Mouse (Mus musculus): ENCODE data around the gene RPS10-NUDT3.

The RPS10-NUDT3 gene

GRCm38 (mm10) chr17:27634871-27635574 lies at the start of gene RPS10-NUDT3:
RPS10-NUDT3 (minus strand) TSS chr17:27635222.
- DNase-seq (ENCODE audit: low spot score): peak; percentile 90

GRCm38 (mm10) chr17:27678924-27679813 lies 44.1 kb upstream of the RPS10-NUDT3 start:
- DNase-seq (ENCODE audit: low spot score): no peak

GRCm38 (mm10) chr17:27677756-27678155 lies 42.7 kb upstream of the RPS10-NUDT3 start:
- DNase-seq (ENCODE audit: low spot score): no peak

DNA sequence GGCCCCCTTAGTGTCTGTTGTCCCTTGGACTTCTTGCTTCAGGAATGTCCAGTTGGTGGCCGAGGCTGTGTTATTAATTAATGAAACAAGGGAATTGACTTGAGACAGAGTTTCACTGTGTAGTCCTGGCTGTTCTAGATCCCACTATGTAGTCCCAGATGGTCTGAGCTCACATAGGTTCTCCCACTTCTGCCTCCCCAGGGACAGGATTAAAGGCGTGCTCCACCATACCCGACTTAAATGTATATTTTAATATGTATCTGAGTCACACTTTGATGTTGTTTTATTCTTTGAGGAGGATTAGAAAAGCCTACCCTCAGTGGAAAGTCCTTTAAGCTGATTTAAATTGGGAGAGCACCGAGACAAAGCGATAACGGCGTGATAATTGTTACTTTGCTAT lies 41.2 kb upstream of the RPS10-NUDT3 start:
- DNase-seq (ENCODE audit: low spot score): no peak

DNA sequence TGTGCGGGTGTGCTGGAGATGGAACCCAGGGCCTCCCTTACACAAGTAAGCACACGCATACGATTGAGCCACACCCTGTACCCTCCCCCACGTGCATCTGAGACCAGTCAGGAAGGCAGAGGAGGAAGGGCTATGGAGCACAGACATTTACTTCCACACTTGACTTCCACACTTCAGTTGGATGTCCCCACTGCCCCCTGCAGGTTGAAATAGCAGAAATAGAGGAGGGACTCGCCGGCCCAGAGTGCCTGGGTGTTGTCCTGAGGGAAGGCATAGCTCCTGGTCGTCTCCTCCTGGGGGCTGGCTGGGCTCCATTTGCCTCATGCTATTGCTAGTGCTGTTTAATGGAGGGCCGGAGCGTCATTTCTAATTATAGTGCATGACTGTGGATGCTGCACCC lies 40.4 kb upstream of the RPS10-NUDT3 start:
- DNase-seq (ENCODE audit: low spot score): no peak

GRCm38 (mm10) chr17:27673945-27674344 lies 38.9 kb upstream of the RPS10-NUDT3 start:
- no peak for DNase-seq (ENCODE audit: low spot score)

DNA sequence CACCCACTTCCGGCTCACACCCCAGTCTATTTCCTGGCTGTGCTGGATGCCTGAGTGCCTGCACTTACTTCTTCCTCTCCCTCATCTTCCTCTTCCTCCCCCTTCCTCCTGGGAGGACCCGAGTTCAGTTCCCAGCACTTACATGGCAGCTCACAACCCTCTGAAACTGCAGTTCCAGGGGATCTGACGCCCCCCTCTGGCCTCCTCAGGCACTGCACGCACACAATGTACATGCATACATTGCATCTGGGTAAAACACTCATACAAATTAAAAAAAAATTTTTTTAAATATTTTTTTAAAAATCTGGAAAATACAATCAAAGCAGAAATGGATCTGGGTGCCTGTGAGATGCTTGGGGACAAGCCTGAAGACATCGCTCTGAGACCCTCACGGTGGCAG lies 36.7 kb upstream of the RPS10-NUDT3 start:
- DNase-seq (ENCODE audit: low spot score): no peak

DNA sequence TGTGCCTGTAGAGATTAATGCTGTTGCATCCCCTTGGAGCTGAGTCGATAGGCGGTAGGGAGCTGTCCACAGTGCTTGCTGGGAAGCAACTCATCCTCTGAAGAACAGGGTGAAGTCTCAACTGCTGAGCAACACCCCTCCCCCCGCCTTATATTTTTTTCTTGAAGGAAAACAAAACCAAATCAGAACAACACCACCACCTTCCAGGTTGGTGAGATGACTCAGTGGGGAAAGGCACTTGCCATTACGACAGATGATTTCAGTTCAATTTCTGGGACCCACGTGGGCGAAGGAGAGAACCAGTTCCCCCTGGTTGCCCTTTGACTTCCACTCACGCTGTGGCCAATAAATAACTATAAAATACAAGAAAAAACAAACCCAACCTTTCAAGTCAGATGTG lies 23.7 kb upstream of the RPS10-NUDT3 start:
- DNase-seq (ENCODE audit: low spot score): no peak

DNA sequence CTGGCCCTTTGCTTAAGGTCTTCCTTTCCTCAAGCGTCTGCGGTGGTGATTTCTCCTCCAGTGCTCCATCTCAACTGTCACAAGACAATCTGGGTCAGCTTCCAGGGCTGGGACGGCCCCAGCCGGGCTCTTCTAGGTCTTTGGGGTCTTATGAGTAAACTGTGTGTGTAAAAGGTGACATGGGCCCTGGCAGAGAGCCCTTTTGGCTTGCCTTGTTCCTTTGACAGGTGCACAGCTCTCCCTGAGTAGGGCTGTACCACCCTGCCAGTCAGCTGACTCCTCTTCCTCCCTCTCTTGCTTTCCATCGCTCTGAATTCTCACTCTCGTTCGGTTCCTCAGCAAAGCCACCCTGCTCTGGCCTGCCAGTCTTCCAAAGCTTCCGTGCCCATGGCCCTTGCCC lies 22.1 kb upstream of the RPS10-NUDT3 start:
- DNase-seq (ENCODE audit: low spot score): no peak

- DNase-seq (ENCODE audit: low spot score): no peak
These were observed 21.4 kb upstream of the RPS10-NUDT3 start for GRCm38 (mm10) chr17:27656414-27656813.

DNA sequence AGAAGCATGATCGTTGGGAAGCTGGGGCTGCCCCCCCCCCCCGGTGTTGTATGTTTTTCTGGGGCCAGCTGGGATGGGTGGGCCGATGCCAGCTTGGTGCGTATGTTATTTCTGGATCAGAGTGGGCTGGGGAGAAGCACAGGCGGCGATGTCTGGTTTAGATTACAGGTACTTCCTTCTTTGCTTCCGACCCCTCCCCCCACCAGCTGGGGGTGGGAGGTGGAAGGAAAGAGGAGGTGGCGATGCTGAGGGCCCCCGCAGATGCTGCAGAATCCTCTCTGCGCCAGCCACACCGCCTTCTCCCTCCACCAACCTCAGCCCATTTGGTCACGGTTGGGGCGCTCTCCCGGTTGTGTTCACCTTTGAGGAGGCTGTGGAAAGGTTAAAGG lies 21.0 kb upstream of the RPS10-NUDT3 start:
- no peak for DNase-seq (ENCODE audit: low spot score)

GRCm38 (mm10) chr17:27655089-27656010 lies 20.3 kb upstream of the RPS10-NUDT3 start, which contains the start of gene Pacsin1:
Pacsin1 (plus strand) TSS chr17:27655509.
- peak; percentile 24 for DNase-seq (ENCODE audit: low spot score)

DNA sequence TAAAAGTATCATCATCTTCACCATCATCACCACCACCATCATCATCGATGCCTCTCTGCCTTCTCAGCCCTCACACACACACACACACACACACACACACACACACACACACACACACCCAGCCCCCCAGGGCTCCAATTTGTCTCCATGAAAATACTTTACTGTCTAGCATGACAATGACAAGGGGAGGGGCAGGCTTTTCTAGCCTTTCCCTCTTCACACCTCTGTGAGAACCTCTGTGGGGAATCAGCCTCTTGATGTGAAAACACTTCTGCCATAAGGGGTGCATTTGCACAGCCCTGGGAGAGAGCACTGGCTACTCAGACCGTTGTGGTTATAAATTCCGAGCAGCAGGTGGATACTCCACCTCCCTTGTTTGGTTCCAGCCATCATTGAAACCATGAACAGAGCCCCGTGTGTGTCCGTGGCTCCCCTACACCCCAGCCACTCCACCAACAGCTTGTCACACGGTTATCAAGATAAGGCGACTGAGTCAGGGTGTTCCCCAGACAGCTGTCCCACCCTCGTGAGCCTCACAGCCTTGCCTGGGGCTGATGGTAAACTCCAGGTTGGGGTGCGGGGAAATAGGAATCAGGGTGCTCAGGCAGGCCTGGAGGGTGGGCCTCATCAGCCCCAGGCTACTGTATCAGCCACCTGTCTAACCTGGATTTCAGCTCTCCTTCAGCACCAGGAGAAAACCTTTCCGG lies 18.4 kb upstream of the RPS10-NUDT3 start:
- no peak for DNase-seq (ENCODE audit: low spot score)

- no peak for DNase-seq (ENCODE audit: low spot score)
These were observed 17.2 kb upstream of the RPS10-NUDT3 start for GRCm38 (mm10) chr17:27652046-27652790.

- no peak for DNase-seq (ENCODE audit: low spot score)
These were observed 15.6 kb upstream of the RPS10-NUDT3 start for GRCm38 (mm10) chr17:27650586-27650985.

- DNase-seq (ENCODE audit: low spot score): peak; percentile 59
These were observed 15.1 kb upstream of the RPS10-NUDT3 start for GRCm38 (mm10) chr17:27650160-27650559.

DNA sequence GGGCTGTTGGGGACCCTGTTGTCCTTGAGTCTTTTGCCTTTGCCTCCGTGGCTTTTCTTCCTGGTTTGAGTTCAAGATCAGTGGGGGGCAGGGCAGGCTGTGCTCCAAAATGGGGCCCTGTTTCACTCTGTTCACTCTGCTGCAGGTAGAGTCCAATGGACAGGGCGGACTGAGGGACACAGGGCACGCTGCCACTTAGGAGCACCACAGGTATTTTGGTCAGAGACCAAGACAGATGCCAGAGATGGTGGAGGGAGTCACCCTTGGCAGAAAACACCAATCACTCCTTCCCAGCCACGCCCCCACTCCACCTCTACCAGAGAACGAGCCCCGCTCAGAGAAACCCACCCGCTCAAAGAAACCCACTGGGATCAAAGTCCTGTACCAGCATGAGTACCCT lies 10.8 kb upstream of the RPS10-NUDT3 start:
- DNase-seq (ENCODE audit: low spot score): no peak

GRCm38 (mm10) chr17:27644572-27644971 lies 9.6 kb upstream of the RPS10-NUDT3 start:
- no peak for DNase-seq (ENCODE audit: low spot score)

- no peak for DNase-seq (ENCODE audit: low spot score)
These were observed 8.7 kb upstream of the RPS10-NUDT3 start for GRCm38 (mm10) chr17:27643756-27644155.

- no peak for DNase-seq (ENCODE audit: low spot score)
These were observed 8.1 kb upstream of the RPS10-NUDT3 start for GRCm38 (mm10) chr17:27643101-27643500.
